15 mouse cellular contexts compared by ENCODE assay signal in genomic region chr15:95639115-95639828, GRCm38 (mm10). TPM values are rescaled to one million over a fixed set of nuclear protein-coding genes. Genes with fewer than 3 reads are reported as not detected.
DNase-seq lines count a peak whose midpoint lies in the region; ATAC-seq lines count a peak whose summit lies in the region.
"Had no signal": no experiment of that assay in that cellular context is flagged by ENCODE, and none has a peak within 500 bp of the region (broad histone marks: within the 10 kb centered on the region; RNA-seq: fewer than 3 reads in every experiment).

No protein-coding gene starts in this region.

- no peaks in the 10 kb centered on the region for H3K36me3 ChIP-seq in kidney, embryonic 15.5 days
- H3K36me3 ChIP-seq in forebrain, embryonic 15.5 days: no peaks in the 10 kb centered on the region
- H3K36me3 ChIP-seq in limb, embryonic 13.5 days: no peaks in the 10 kb centered on the region
- H3K36me3 ChIP-seq in neural tube, embryonic 12.5 days: no peaks in the 10 kb centered on the region
- H3K36me3 ChIP-seq: embryonic facial prominence, embryonic 15.5 days; liver, embryonic 12.5 days had no signal

- H3K4me3 ChIP-seq in kidney, embryonic 15.5 days (replicated peaks): 0 out of 2 replicates have a peak overlapping the region, but pooled peaks have one; percentile 12
- peak overlapping the region; percentile 13 for H3K4me3 ChIP-seq in forebrain, embryonic 15.5 days
- no peak overlapping the region for H3K4me3 ChIP-seq in limb, embryonic 13.5 days
- H3K4me3 ChIP-seq in neural tube, embryonic 12.5 days: no peak overlapping the region
- H3K4me3 ChIP-seq: embryonic facial prominence, embryonic 15.5 days; liver, embryonic 12.5 days had no signal

- no peaks in the 10 kb centered on the region for H3K9me3 ChIP-seq in kidney, embryonic 15.5 days (replicated peaks)
- H3K9me3 ChIP-seq in forebrain, embryonic 15.5 days: no peaks in the 10 kb centered on the region
- no peaks in the 10 kb centered on the region for H3K9me3 ChIP-seq in limb, embryonic 13.5 days
- no peaks in the 10 kb centered on the region for H3K9me3 ChIP-seq in neural tube, embryonic 12.5 days
- H3K9me3 ChIP-seq: embryonic facial prominence, embryonic 15.5 days had no signal

- H3K27me3 ChIP-seq in kidney, embryonic 15.5 days: 0 out of 2 replicates have a peak, but pooled peaks cover 2% of the 10 kb centered on the region
- peaks cover 33% of the 10 kb centered on the region for H3K27me3 ChIP-seq in forebrain, embryonic 15.5 days
- peaks cover 6% of the 10 kb centered on the region for H3K27me3 ChIP-seq in limb, embryonic 13.5 days
- peaks cover 83% of the 10 kb centered on the region for H3K27me3 ChIP-seq in neural tube, embryonic 12.5 days (replicated peaks)

- no peak overlapping the region for H3K9ac ChIP-seq in kidney, embryonic 15.5 days
- H3K9ac ChIP-seq in forebrain, embryonic 15.5 days (replicated peaks): no peak overlapping the region
- 0 out of 2 replicates have a peak overlapping the region, but pooled peaks have one; percentile 13 for H3K9ac ChIP-seq in limb, embryonic 13.5 days
- no peak overlapping the region for H3K9ac ChIP-seq in neural tube, embryonic 12.5 days
- H3K9ac ChIP-seq: embryonic facial prominence, embryonic 15.5 days; liver, embryonic 12.5 days had no signal

- 55% methylated on average over 20 of the region's 20 CpGs for WGBS in kidney, embryonic 15.5 days
- WGBS in forebrain, embryonic 15.5 days: 20% methylated on average over 20 of the region's 20 CpGs
- 51% methylated on average over 20 of the region's 20 CpGs for WGBS in limb, embryonic 13.5 days
- 21% methylated on average over 20 of the region's 20 CpGs for WGBS in neural tube, embryonic 12.5 days

- peak; percentile 64 for ATAC-seq in kidney, embryonic 15.5 days (replicated peaks; ENCODE audit: low FRiP score)
- ATAC-seq in forebrain, embryonic 15.5 days (replicated peaks): no peak
- no peak for ATAC-seq in limb, embryonic 13.5 days (ENCODE audit: low FRiP score, low read depth)
- ATAC-seq in neural tube, embryonic 12.5 days (ENCODE audit: low FRiP score, low read depth): peak; percentile 89
- no peak for ATAC-seq in cerebellum, adult (ENCODE audit: insufficient number of reproducible peaks, low FRiP score, low TSS enrichment)
- ATAC-seq: liver, embryonic 12.5 days had no signal

- peaks cover 14% of the 10 kb centered on the region; the same call in 1 of the 2 replicates for H3K4me1 ChIP-seq in kidney, embryonic 15.5 days
- peaks cover 24% of the 10 kb centered on the region for H3K4me1 ChIP-seq in forebrain, embryonic 15.5 days
- peaks cover 38% of the 10 kb centered on the region for H3K4me1 ChIP-seq in limb, embryonic 13.5 days
- peaks cover 18% of the 10 kb centered on the region for H3K4me1 ChIP-seq in neural tube, embryonic 12.5 days
- H3K4me1 ChIP-seq: liver, embryonic 12.5 days had no signal

- peak overlapping the region; percentile 67 for H3K27ac ChIP-seq in kidney, embryonic 15.5 days
- H3K27ac ChIP-seq in forebrain, embryonic 15.5 days (replicated peaks): no peak overlapping the region
- peak overlapping the region; percentile 87 for H3K27ac ChIP-seq in limb, embryonic 13.5 days
- no peak overlapping the region for H3K27ac ChIP-seq in neural tube, embryonic 12.5 days
- H3K27ac ChIP-seq: embryonic facial prominence, embryonic 15.5 days; liver, embryonic 12.5 days had no signal

- no peak for DNase-seq in kidney, adult 11 months
- DNase-seq in layer of hippocampus, postnatal 10 days (ENCODE audit: low spot score in 2 of 2): no peak
- DNase-seq in spleen, postnatal 4 days (ENCODE audit: low spot score in 2 of 2): no peak
- DNase-seq: adrenal gland, adult 2 months; gastrocnemius, postnatal 36 days; heart, postnatal 36 days; thymus, postnatal 25 days had no signal

- peak overlapping the region; percentile 44 for H3K4me2 ChIP-seq in kidney, embryonic 15.5 days
- peak overlapping the region; percentile 14 for H3K4me2 ChIP-seq in forebrain, embryonic 15.5 days (replicated peaks)
- peak overlapping the region; percentile 48 for H3K4me2 ChIP-seq in limb, embryonic 13.5 days (replicated peaks)
- peak overlapping the region; percentile 32 for H3K4me2 ChIP-seq in neural tube, embryonic 12.5 days (replicated peaks)
- H3K4me2 ChIP-seq: embryonic facial prominence, embryonic 15.5 days; liver, embryonic 12.5 days had no signal

RNA-seq across cellular contexts. Expression of gene Dbx2, which starts 16.5 kb away (rescaled TPM):
- 0.13 TPM in 2 replicates for polyA plus RNA-seq in kidney, embryonic 15.5 days (2015; fragmentation: Nextera tagmentation; extraction: Ambion mirVana)
- 0.32 and 1.3 TPM in 2 replicates for polyA plus RNA-seq in forebrain, embryonic 15.5 days (2015; fragmentation: Nextera tagmentation; extraction: Ambion mirVana)
- polyA plus RNA-seq in limb, embryonic 13.5 days (2015; fragmentation: Nextera tagmentation; extraction: Ambion mirVana): 13.9 and 20.0 TPM in 2 replicates
- polyA plus RNA-seq in neural tube, embryonic 12.5 days (2016; fragmentation: Nextera tagmentation; extraction: Ambion mirVana): 5.7 and 8.5 TPM in 2 replicates
- total RNA-seq in layer of hippocampus, postnatal 10 days (2021): 10 to 100 TPM; 25.9 to 27.1 TPM
- total RNA-seq: adrenal gland, adult 2 months; gastrocnemius, postnatal 36 days; heart, postnatal 36 days had no signal
- polyA plus RNA-seq: liver, embryonic 12.5 days; spleen, adult 2 months had no signal

Comparison
In these comparisons a context has a peak if more than half of its experiments do, and no peak if none do; other contexts are left out.
1. ATAC-seq: peak in kidney, embryonic 15.5 days (single experiment) and neural tube, embryonic 12.5 days (single experiment); none in forebrain, embryonic 15.5 days (single experiment), limb, embryonic 13.5 days (single experiment) and cerebellum, adult (single experiment).
2. H3K27ac ChIP-seq: peak in kidney, embryonic 15.5 days (single experiment) and limb, embryonic 13.5 days (single experiment); none in forebrain, embryonic 15.5 days (single experiment) and neural tube, embryonic 12.5 days (single experiment).
3. H3K4me3 ChIP-seq: peak in kidney, embryonic 15.5 days (single experiment) and forebrain, embryonic 15.5 days (single experiment); none in limb, embryonic 13.5 days (single experiment) and neural tube, embryonic 12.5 days (single experiment).
4. Peak in every context shown above with its lines, with median percentiles within 50 percentile points of each other: H3K4me2 ChIP-seq.